Mouse (Mus musculus) adrenal gland (tissue): Measurements from ENCODE around the gene D10Wsu102e.
"Not testable (repeated sequence)": the region's sequence is repeated elsewhere in the genome, so short reads cannot be mapped to it uniquely, and the experiment has no call there.

Experiments used
- intact Hi-C: fragments of 180-260 bp; cut with DNase I; formaldehyde crosslinking; loops from one replicate; pipeline ENCODE4 v1.15.1; 2025

The D10Wsu102e gene

DNA sequence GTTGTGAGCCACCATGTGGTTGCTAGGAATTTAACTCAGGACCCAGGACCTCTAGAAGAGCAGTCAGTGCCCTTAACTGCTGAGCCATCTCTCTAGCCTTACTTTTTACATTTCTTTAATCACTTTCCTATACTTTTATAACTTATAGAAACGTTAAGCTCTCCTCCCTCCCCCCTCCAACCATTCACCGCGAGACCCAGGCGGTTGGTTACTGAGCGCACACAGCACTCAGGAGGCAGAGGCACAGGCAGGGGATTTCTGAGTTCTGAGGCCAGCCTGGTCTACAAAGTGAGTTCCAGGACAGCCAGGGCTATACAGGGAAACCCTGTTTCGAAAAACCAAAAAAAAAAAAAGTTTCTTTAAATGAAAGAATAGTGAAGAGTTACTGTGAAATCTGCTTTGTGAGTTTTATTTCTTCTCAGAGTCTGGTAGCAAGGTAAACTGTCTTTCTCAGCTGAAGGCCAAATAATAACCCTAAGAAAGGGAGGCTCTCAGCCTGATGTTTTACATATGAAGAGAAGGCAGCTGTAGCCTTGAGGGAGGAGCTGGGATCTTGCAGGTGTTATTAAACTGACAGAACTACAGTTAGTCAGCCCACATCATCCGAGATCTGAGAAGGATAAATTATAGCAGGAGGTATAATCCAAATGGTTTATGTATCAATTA is 14.2 kb upstream of the D10Wsu102e start:
- intact Hi-C loops, result no loop called here

DNA sequence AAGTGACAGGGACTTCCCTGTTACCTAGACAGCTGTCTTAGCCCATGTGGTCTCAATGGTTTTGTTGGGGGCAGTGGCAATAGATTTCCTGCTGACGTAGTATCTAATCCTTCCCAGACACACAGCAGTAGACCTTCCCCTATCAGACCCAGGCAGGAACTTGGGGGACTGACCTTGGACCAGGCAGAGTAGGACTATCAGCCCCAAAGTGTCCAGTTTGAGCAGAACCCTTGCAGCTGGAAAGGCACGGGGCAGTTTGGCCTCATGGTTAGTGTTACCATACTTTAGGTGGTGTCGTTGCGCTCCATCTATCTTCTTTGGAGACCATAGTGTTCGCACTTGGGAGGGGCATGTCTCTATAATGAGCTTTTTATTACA is 13.7 kb upstream of the D10Wsu102e start:
- intact Hi-C loops, result no loop called here

DNA sequence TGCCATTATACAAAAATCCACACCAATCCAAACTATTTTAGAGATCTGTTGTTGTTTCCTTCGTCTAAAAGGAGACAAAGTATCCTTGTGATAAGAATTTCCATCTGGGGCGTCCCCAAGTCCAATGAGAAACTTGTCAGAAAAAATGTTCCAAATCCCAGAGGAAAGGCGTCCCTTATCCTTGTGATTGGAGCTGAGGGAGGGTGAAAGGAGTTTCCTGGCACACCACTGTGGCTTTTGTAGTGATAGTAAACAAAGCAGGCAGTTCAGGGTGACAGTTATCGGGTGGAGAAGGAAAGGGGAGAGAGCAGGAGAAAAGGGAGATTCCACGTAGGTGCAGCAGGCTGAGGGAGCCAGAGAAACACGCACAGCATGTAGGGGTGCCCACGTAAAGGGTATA is 12.5 kb upstream of the D10Wsu102e start:
- intact Hi-C loops, result no loop called here

DNA sequence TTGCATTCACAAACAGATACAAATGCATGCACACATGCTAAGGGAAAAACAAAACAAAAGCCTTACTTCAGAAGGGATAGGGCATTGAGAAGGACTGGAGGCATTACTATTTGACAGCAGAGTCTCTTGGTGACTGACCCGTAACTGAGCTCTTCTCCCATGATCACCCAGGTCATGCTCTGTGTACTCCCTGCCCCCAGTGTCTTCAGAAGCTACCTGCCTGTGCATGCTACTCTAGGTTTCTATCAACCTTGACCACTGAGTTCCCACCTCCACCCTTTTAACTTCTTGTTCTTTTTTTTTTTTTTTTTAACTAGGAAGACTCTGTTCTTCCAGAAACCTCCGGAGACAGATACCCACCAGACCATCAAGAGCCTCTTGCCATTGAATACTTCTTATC is 9.3 kb upstream of the D10Wsu102e start:
- intact Hi-C loops, result loop anchor here (5.0 kb wide), 1 partner anchor 443 kb away; no protein-coding TSS in a partner anchor

DNA sequence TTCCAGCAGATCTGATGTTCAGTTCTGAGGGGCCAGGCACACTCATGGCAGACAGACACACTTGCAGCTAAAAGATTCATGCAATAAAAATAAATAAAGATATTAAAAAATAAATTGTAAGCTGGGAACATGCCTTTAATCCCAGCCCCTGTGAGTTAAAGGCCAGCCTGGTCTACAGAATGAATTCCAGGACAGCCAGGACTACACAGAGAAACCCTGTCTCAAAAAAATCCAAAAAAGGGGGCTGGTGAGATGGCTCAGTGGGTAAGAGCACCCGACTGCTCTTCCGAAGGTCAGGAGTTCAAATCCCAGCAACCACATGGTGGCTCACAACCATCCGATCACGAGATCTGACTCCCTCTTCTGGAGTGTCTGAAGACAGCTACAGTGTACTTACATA is 8.2 kb upstream of the D10Wsu102e start:
- intact Hi-C loops, result loop anchor here (5.0 kb wide), 1 partner anchor 444 kb away; no protein-coding TSS in a partner anchor

DNA sequence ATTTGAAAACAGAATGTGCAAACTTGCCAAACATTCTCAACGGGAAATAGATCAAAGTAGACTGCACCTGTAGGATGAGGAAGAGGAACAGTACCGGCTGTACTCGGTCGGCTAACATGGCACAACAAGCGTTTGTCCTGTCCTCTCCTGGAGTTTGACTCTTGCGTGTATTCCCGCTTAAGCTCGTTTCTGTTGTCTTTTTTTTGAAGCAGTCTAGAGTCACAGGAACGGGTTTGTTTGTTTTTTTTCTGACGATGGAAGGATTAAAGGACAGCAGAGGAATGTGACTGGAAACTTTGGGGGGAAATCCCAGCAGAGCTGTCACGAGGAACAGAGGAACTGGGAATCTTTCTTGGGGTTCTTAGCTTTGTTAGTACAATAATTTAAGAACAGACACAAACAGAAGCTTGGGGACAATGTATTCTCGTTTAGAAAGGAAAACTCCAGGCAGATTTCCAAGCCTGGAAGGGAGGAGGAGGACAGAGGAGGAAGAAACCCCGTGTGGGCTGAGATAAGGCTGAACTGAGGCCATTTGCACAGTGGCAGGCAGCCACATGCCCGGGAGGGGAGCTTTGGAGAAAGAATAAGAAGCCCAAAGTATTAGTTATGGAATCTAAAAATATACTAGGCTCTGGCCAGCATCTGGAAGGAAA is 6.2 kb upstream of the D10Wsu102e start:
- intact Hi-C loops, result loop anchor here (5.0 kb wide), 1 partner anchor 447 kb away; no protein-coding TSS in a partner anchor

DNA sequence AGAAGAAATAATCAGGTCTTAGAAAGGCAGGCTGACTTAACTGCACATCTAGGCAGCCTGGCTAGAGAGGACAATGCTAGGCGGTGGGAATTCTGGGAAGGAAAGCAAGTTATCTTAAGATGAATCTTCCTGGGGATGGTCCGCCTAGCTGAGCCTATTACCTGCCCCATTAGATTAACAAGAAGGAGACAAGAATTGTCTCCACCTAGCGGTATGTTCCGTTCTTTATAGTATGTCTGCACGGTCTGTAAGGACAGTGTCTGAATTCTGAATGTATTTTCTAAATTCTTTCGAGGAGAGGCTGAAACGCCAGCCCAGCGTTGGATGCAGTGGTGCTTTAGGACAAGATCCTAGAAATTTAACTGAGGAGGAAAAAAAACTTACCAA is 5.7 kb upstream of the D10Wsu102e start:
- intact Hi-C loops, result loop anchor here (5.0 kb wide), 1 partner anchor 447 kb away; no protein-coding TSS in a partner anchor

DNA sequence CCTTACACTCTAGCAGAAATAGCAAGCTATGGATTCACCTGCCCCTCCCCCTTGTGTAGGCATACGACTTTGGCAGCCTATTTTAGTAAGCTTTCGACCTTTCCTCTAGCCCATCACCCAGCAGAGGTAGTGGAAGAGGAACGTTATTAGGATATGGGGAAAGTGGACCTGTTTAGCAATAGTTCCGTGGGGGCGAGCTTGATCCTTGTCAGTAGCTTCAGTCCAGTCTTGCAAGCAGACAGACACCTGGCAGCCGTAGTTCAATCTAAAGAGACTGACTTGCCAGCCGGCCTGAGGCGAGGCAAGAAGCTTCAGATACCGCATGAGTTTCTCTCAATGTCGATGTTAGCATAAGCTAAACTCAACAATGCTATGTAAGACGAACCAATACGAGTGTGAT is 3.6 kb upstream of the D10Wsu102e start:
- intact Hi-C loops, result no loop called here

DNA sequence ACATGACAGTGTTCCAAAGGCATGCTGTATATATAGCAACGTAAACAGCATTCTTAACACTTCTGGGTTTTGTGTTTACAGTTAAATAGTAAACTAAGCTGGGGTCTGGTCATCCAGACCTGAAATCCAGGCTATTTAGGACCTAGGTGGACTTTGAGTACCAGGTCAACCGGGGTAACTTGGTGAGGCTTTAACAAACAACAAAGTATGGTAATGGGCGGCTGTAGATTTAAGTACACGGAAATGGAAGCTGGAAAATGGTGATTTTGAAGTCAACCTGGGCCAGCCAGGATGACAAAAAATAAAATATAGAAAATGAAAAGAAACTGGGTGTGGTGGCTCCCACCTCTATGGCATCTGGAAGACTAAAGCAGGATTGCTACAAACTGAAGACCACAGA is 570 bp upstream of the D10Wsu102e start:
- intact Hi-C loops, result no loop called here

DNA sequence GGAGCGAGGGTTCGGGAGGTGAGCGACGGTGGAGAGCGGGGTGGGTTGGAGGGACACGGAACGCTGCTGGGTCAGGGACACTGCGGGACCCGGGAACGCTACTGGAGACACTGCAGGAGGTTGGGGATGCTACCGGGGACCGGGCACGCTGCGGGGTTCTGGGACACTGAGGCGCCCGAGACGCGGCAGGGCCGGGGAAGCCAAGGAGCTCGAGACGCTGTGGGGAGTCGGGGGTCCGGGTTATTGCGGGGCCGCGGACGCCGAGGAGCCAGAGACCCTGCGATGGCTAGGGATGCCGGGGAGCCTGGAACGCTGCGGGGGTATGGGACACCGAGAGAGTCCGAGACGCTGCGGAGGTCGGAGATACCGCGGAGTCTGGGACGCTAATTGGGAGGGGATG is 335 bp downstream of the D10Wsu102e start:
- intact Hi-C loops, result loop anchor here (5.0 kb wide), 1 partner anchor 177 kb away; no protein-coding TSS in a partner anchor

DNA sequence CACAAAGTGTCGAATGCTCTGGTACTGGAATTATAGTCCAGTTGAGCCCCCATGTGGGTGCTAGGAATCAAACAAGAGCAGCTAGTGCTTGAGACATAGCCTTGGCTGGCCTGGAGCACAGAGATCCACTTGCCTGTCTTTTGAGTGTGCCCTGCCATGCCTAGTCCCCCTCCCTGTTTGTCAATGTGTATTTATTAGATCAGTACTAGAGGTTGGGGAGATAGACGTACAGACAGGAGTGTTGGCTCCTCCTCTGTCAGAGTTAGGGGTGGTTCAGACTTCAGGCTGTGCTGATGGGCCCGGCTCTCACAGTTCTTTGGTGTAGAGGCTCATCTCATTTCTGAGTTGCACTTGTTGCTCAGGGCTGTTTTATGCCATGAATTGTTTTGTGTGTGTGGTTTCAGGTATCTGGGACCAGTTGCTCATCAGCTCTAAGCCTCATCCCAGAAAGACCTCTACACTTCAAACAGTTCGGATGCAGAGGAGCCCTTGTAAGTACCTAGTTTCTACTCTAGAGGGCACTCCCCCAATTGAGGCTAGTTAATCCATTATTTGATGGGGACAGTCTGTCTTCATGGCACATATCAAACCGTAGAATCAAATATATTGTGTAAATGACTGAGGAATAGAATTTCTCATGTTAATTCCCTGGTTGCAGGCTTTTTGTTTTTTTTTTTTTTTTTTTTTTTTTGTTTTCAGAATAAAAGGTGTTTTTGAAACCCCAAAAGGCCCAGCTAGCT is 1.8 kb downstream of the D10Wsu102e start:
- intact Hi-C loops, result loop anchor here (5.0 kb wide), 1 partner anchor 175 kb away; no protein-coding TSS in a partner anchor

DNA sequence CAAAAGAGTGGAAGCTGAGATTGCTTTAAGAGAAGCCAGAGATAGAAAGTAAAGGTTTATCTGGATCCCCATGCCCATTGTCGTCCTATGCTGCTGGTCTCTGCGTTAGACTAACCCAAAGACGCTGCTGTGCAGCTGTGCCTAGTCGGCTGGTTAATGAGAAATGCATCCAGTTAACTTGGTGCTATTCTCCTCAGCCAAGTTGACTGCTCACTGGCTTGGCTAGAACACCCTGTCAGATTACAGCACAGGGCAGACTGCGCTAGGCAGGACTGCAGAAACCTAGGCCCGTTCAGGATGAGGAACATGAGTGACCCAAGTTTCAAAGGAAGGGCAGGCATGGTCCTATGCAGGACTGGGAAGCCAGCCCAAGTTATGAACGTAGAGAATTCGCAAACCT is 3.4 kb downstream of the D10Wsu102e start:
- intact Hi-C loops, result loop anchor here (5.0 kb wide), 1 partner anchor 174 kb away; no protein-coding TSS in a partner anchor

DNA sequence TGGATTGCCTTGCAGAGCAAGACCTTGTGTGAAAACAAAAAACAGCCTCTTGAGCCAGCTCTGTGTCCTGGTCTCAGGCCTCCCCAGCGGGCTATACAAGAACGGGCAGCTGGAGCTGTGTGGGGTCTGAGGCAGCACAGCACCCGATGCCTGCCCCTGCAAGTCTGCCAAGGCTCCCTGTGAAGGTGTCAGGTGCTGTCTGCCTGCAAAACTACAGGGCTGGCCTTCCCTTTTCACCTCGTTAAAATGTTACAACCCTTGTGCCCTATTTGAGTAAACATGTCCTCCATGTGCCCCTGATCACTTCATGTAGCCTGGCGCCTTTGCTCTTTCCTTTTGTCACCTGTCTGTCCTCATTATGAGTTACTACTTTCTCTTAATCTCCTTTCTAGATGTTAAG is 8.9 kb downstream of the D10Wsu102e start:
- intact Hi-C loops, result no loop called here

DNA sequence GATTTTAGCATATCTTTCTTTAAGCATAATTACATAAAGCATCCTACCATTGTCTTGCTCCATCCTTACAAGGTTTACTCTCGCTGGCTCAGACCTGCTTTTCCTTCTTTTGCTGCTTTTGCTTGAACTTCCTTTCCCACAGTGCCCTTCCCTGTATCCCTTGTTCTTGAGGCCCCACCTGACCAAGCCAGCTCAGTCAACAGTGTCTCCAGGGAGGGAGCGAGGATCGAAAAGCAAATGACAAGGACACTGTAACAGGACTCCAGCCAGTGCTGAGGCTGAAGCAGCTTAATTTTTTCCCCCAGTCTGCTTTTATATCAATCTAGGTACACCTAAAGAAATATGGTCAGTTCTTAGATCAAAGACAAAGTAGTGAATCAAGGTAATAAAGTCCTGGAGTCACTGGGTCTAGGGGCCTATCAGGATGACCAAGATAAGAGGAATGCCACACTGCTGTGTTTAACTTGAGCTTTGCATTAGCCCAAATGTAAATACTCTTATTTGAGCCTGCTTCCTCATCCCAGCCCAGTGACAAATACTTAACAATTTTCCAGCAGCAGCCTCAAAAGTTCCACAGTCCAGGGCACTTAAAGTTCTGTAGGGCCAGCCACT is 14.1 kb downstream of the D10Wsu102e start:
- intact Hi-C loops, result no loop called here

DNA sequence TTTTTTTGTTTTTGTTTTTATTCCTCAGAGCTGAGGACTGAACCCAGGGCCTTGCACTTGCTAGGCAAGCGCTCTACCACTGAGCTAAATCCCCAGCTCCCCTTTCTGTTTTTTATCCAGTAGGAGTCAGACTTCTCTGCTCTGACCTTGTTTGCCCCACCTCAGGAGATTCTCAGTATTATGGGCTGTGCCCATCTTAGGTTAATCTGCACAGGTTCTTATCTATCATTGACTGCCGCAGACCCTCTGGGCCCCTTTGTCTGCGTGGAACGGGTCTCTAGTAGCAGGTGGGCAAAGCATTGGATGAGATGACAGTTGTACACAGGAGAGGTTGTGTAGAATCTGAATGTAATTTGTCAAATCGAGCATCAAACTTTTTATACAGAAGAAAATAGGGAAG is 15.4 kb downstream of the D10Wsu102e start:
- intact Hi-C loops, result not testable (repeated sequence)

DNA sequence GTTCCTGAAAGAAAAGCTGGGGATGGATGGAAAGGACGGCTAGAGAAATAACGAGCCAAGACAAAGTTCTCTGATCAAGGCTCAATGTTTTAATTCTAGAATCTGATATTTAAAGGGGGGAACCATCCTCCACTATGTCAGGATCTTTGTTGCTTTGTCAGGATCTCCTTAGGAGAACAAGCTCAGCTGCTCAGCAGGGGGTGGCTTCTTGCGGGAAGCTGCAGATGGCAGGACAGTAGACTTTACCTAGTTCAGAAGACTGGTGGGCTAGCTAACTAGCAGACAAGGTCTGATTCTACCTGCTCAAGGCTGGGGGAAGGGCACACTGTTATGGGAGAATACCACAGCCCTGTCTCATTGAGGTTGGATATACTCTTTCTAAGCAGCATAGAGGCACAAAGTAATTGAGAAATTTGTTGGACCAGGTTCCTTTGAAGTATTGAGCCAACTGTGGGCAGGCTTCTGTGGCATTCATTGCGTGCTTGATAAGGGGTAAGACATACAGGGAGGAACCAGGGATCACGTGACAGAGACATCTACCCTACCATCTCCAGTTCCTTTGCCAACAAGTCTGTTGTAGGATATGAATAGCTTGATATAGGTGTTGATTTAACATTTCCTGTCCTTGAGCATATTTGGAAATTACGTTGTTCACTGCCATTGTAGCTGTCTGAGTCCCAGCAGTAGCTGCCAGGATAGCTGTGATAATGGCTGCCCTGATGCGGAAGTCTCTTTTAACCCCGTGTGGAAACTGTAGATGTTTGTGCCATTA is 17.1 kb downstream of the D10Wsu102e start:
- intact Hi-C loops, result no loop called here

DNA sequence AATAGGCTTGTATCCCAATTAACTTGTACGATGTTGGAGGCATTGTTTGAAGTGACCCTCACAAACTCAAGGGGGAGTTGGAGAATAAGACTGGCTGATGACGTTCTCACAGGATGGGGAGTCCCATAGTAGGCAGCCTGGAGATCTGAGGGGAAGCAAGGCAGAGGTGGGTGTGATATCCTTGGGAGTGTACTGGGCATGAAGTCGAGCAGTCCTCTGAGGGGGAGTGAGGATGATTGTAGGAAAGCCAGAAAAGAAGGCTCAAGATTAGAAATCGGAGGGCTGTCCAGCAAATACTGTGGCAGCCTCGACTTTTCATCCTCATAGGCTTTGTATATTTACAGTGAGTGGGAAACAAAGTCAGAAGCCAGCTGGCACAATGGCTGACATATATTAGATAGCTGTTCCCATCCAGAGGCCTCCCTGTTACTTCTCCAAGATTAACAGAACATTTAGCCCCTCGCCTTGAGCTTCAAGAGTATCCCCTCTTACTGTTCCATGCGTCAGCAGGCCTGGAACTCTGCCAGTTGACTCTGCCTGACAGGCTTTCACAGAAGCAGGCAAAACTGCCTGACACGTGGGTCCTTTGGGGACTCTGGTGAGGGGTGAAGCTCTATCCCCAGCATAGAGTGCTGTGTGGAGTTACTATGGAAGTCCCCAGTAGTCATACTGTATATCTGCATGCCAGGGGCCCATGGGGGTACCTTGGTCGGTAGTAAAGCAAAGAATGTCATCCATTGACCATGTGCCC is 18.2 kb downstream of the D10Wsu102e start:
- intact Hi-C loops, result no loop called here

DNA sequence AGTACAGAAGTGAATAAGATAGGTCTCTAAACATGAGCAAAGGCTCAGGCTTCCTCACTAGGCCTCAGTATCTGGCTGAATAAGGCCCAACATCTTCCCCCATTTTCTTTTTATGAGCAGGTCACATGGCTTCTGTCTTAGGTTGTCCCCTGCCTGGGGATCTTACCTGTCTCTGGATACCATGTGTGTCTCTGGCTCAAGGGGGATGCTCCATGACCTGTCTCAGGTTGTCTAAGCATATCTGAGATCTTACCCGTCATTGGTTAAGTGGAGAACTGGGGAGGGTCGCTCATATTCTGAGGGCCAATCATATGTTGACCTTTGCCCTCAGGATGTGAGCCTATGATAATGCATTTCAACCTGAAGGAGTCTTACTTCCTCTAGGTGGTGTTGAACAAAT is 20.5 kb downstream of the D10Wsu102e start:
- intact Hi-C loops, result no loop called here

DNA sequence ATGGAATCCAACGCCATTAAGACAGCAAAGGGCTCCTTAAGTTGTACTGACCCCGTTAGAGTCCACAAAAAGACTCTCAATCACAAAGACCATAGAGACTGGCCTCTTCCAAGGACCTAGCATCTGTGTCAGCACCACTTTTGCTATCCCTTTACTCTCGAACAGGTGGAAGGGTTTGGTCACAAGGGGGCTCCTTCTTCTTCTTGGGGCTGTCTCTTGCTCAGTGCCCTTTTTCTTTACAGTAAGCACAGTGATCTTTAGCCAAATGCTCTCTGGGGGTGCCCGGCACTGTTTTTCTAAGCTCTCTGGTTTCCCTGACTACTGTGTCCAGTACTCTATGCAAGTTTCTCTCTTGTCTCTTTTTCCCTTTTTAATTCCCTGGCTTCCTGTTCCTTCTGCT is 22.5 kb downstream of the D10Wsu102e start:
- intact Hi-C loops, result no loop called here

DNA sequence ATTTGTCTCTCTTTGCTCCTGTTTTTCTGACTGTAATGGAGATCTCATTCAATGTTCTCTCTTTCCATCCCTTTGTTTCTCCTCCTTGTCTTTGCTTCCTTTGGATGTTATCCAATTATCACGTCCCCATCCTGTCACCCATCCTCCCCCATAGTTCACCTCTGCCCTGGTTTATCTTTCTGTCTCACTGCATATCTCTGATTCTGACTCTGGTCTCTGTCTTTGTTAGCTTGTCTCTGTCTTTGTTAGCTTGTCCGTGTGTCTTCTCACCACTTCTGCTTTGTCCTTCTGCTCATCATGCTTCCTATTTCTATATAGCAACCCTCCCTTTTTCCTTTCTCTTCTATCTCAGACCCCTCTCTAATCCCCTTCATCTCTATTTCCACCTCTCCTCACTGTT is 23.0 kb downstream of the D10Wsu102e start:
- intact Hi-C loops, result no loop called here
